Mouse (Mus musculus): ENCODE data around the gene 2610028H24Rik. TPM values are rescaled to one million over a fixed set of nuclear protein-coding genes. Genes with fewer than 3 reads are reported as not detected.

Gene 2610028H24Rik
- polyA plus RNA-seq, 1 experiment from 2014 or later = not detected

DNA sequence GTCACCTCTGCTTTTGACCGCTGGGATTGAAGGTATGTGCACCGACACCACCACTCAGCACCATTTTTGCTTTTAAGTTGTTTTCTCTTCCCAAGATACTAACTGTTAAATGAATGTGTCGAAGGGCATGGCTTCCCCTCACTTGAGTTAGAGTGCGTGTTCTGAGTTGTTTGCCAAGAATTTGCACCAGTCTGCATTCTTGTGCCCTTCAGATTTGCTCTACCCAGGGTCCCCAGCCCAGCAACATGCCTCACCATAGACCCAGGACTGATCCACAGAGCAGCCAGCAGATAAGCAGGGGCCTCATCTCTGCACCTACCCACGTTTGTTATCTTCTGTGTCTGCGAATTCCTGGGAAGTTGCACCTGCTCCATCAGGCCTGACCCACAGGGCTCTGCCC is 32.6 kb downstream of the 2610028H24Rik start:
- ATAC-seq (replicated peaks; ENCODE audit: low FRiP score, low read depth) (no peak), DNase-seq (ENCODE audit: low spot score) (no peak)
- no peaks in the 10 kb centered on the region for H3K9me3 ChIP-seq (replicated peaks; ENCODE audit: low read length)
- H3K36me3 ChIP-seq (ENCODE audit: insufficient read depth, low read length) = peaks cover 66% of the 10 kb centered on the region
- no peak for TF ChIP-seq CTCF (IDR thresholded peaks at IDR 0.05; ENCODE audit: low read depth)
- 86% methylated on average over 6 of the region's 6 CpGs for WGBS
- no peak overlapping the region for H3K27ac ChIP-seq
- H3K4me1 ChIP-seq (replicated peaks; ENCODE audit: insufficient read depth, low read length) = no peaks in the 10 kb centered on the region
- no peaks in the 10 kb centered on the region for H3K27me3 ChIP-seq (ENCODE audit: insufficient read depth, low read length)
- H3K4me3 ChIP-seq (replicated peaks; ENCODE audit: low read depth, low read length) = no peak overlapping the region
- no peak overlapping the region for H3K4me2 ChIP-seq (ENCODE audit: low read length)
- no peak overlapping the region for H3K9ac ChIP-seq (ENCODE audit: low read depth, low read length)

- H3K4me3 ChIP-seq (replicated peaks; ENCODE audit: low read depth, low read length) = no peak overlapping the region
- H3K4me1 ChIP-seq (replicated peaks; ENCODE audit: insufficient read depth, low read length) = no peaks in the 10 kb centered on the region
- H3K9ac ChIP-seq (ENCODE audit: low read depth, low read length) = no peak overlapping the region
- H3K27me3 ChIP-seq (ENCODE audit: insufficient read depth, low read length) = no peaks in the 10 kb centered on the region
- H3K27ac ChIP-seq = no peak overlapping the region
- 95% methylated on average over 2 of the region's 2 CpGs for WGBS
- H3K9me3 ChIP-seq (replicated peaks; ENCODE audit: low read length) = no peaks in the 10 kb centered on the region
- DNase-seq (ENCODE audit: low spot score) (no peak), ATAC-seq (replicated peaks; ENCODE audit: low FRiP score, low read depth) (no peak)
- no peak overlapping the region for H3K4me2 ChIP-seq (ENCODE audit: low read length)
- H3K36me3 ChIP-seq (ENCODE audit: insufficient read depth, low read length) = peaks cover 63% of the 10 kb centered on the region
- TF ChIP-seq CTCF (IDR thresholded peaks at IDR 0.05; ENCODE audit: low read depth) = no peak
Measured at GRCm38 (mm10) chr10:76486302-76486701, 37.4 kb downstream of the 2610028H24Rik start.

- no peaks in the 10 kb centered on the region for H3K27me3 ChIP-seq (ENCODE audit: insufficient read depth, low read length)
- H3K4me2 ChIP-seq (ENCODE audit: low read length) = no peak overlapping the region
- no peak overlapping the region for H3K9ac ChIP-seq (ENCODE audit: low read depth, low read length)
- no peak for DNase-seq (ENCODE audit: low spot score)
- ATAC-seq (replicated peaks; ENCODE audit: low FRiP score, low read depth) = no peak
- no peaks in the 10 kb centered on the region for H3K4me1 ChIP-seq (replicated peaks; ENCODE audit: insufficient read depth, low read length)
- H3K27ac ChIP-seq = no peak overlapping the region
- TF ChIP-seq CTCF (IDR thresholded peaks at IDR 0.05; ENCODE audit: low read depth) = no peak
- peaks cover 58% of the 10 kb centered on the region for H3K36me3 ChIP-seq (ENCODE audit: insufficient read depth, low read length)
- H3K9me3 ChIP-seq (replicated peaks; ENCODE audit: low read length) = no peaks in the 10 kb centered on the region
- no peak overlapping the region for H3K4me3 ChIP-seq (replicated peaks; ENCODE audit: low read depth, low read length)
- WGBS = 98% methylated on average over 8 of the region's 8 CpGs
Measured at GRCm38 (mm10) chr10:76488265-76488664, 39.4 kb downstream of the 2610028H24Rik start.

GRCm38 (mm10) chr10:76489205-76489604 is 40.3 kb downstream of the 2610028H24Rik start:
- DNase-seq (ENCODE audit: low spot score) = no peak
- Histone ChIP-seq H3K4me3 (replicated peaks; ENCODE audit: low read depth, low read length) (no peak overlapping the region), H3K4me1 (replicated peaks; ENCODE audit: insufficient read depth, low read length) (no peaks in the 10 kb centered on the region), H3K9ac (ENCODE audit: low read depth, low read length) (no peak overlapping the region), H3K4me2 (ENCODE audit: low read length) (no peak overlapping the region), H3K9me3 (replicated peaks; ENCODE audit: low read length) (no peaks in the 10 kb centered on the region), H3K36me3 (ENCODE audit: insufficient read depth, low read length) (peaks cover 66% of the 10 kb centered on the region), H3K27ac (no peak overlapping the region), H3K27me3 (ENCODE audit: insufficient read depth, low read length) (no peaks in the 10 kb centered on the region)
- WGBS = 95% methylated on average over 15 of the region's 15 CpGs
- ATAC-seq (replicated peaks; ENCODE audit: low FRiP score, low read depth) = no peak
- TF ChIP-seq CTCF (IDR thresholded peaks at IDR 0.05; ENCODE audit: low read depth) = no peak

DNA sequence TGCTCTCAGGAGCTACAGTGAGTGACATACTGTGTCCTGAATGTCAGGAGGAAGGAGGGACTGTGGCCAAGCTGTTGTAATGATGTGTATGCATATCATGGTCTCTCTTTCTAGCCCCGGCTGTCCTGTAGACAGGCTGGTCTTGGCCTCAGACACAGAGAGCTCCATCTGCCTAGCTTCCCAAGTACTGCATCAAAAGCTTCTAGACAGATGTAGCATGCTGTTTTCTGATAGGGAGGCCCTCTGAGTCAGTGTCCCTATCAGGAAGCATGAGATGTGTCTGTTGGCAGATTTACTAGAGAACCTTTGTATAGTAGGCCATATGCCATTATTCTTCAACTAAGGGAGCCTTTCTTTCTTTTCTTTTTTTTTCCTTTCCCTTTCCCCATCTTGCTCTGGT is 44.6 kb downstream of the 2610028H24Rik start:
- Histone ChIP-seq H3K4me2 (ENCODE audit: low read length) (no peak overlapping the region), H3K4me1 (replicated peaks; ENCODE audit: insufficient read depth, low read length) (no peaks in the 10 kb centered on the region), H3K27ac (no peak overlapping the region), H3K27me3 (ENCODE audit: insufficient read depth, low read length) (no peaks in the 10 kb centered on the region), H3K4me3 (replicated peaks; ENCODE audit: low read depth, low read length) (no peak overlapping the region), H3K9me3 (replicated peaks; ENCODE audit: low read length) (no peaks in the 10 kb centered on the region), H3K9ac (ENCODE audit: low read depth, low read length) (no peak overlapping the region), H3K36me3 (ENCODE audit: insufficient read depth, low read length) (peaks cover 64% of the 10 kb centered on the region)
- ATAC-seq (replicated peaks; ENCODE audit: low FRiP score, low read depth) = no peak
- TF ChIP-seq CTCF (IDR thresholded peaks at IDR 0.05; ENCODE audit: low read depth) = no peak
- WGBS = 75% methylated on average over 1 of the region's 1 CpGs
- DNase-seq (ENCODE audit: low spot score) = no peak

GRCm38 (mm10) chr10:76495501-76495900 is 46.6 kb downstream of the 2610028H24Rik start:
- WGBS = 86% methylated on average over 6 of the region's 6 CpGs
- H3K9ac ChIP-seq (ENCODE audit: low read depth, low read length) = no peak overlapping the region
- DNase-seq (ENCODE audit: low spot score) = no peak
- no peaks in the 10 kb centered on the region for H3K9me3 ChIP-seq (replicated peaks; ENCODE audit: low read length)
- no peak overlapping the region for H3K4me2 ChIP-seq (ENCODE audit: low read length)
- no peaks in the 10 kb centered on the region for H3K27me3 ChIP-seq (ENCODE audit: insufficient read depth, low read length)
- H3K4me3 ChIP-seq (replicated peaks; ENCODE audit: low read depth, low read length) = no peak overlapping the region
- H3K36me3 ChIP-seq (ENCODE audit: insufficient read depth, low read length) = peaks cover 57% of the 10 kb centered on the region
- no peaks in the 10 kb centered on the region for H3K4me1 ChIP-seq (replicated peaks; ENCODE audit: insufficient read depth, low read length)
- H3K27ac ChIP-seq = no peak overlapping the region
- no peak for ATAC-seq (replicated peaks; ENCODE audit: low FRiP score, low read depth)
- TF ChIP-seq CTCF (IDR thresholded peaks at IDR 0.05; ENCODE audit: low read depth) = no peak

DNA sequence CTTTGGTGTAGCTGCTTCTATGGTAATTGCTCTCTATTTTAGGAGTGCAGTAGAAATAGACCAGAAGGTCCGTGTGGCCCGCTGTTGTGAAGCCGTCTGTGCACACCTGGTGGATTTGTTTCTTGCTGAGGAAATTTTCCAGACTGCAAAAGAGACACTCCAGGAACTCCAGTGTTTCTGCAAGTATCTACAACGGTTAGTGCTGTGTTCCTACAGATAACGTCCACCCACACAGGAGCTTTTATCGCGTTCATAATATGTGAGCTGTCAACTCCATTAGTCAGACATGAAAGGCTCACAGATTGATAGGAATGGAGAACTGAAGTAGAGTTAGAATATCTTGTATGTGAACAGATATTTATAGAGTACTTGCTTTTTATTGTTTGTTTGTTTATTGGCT is 47.5 kb downstream of the 2610028H24Rik start:
- Histone ChIP-seq H3K4me3 (replicated peaks; ENCODE audit: low read depth, low read length) (no peak overlapping the region), H3K4me1 (replicated peaks; ENCODE audit: insufficient read depth, low read length) (no peaks in the 10 kb centered on the region), H3K9me3 (replicated peaks; ENCODE audit: low read length) (no peaks in the 10 kb centered on the region), H3K27me3 (ENCODE audit: insufficient read depth, low read length) (no peaks in the 10 kb centered on the region), H3K27ac (no peak overlapping the region), H3K36me3 (ENCODE audit: insufficient read depth, low read length) (peaks cover 55% of the 10 kb centered on the region), H3K4me2 (ENCODE audit: low read length) (no peak overlapping the region), H3K9ac (ENCODE audit: low read depth, low read length) (no peak overlapping the region)
- ATAC-seq (replicated peaks; ENCODE audit: low FRiP score, low read depth) (no peak), DNase-seq (ENCODE audit: low spot score) (no peak)
- TF ChIP-seq CTCF (IDR thresholded peaks at IDR 0.05; ENCODE audit: low read depth) = no peak
- WGBS = 93% methylated on average over 7 of the region's 7 CpGs
